Mouse (Mus musculus): ENCODE data around the gene Hnrnpr. TPM values are rescaled to one million over a fixed set of nuclear protein-coding genes. Genes with fewer than 3 reads are reported as not detected.

Hnrnpr gene
- polyA plus RNA-seq, 1 experiment from 2014 or later, result 195 TPM

DNA sequence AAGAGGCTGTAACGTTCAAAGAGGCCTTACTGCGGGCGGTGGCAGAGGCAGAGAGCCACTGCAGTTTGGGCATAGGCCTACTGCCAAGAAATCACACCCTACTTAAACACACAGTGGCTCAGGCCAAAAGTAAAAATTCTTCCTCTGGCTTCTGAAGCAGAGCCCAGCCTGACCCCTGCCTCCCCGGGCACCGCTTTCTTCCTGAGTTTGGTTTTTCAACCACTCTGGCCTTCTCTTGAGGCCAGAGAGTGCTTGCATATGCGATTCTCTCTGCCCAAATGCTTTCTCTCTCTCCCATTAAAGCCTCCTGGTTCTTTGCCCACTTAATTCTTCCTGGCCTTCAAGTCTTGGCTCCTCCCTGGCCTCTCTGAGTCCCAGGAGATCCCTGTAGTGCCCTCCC, 73.1 kb downstream of the Hnrnpr start:
- DNase-seq (ENCODE audit: low spot score) (no peak), ATAC-seq (no peak)
- Histone ChIP-seq H3K36me3 (ENCODE audit: control insufficient read depth, insufficient read depth, low read length) (no peaks in the 10 kb centered on the region), H3K9ac (ENCODE audit: low read length) (no peak overlapping the region), H3K4me1 (ENCODE audit: control insufficient read depth, insufficient read depth, low read length) (no peaks in the 10 kb centered on the region), H3K27ac (ENCODE audit: low read depth, low read length) (no peak overlapping the region), H3K4me2 (ENCODE audit: low read length) (no peak overlapping the region), H3K4me3 (ENCODE audit: low read depth, low read length) (no peak overlapping the region), H3K27me3 (replicated peaks; ENCODE audit: control insufficient read depth, insufficient read depth, low read length) (no peaks in the 10 kb centered on the region), H3K9me3 (replicated peaks; ENCODE audit: control insufficient read depth, low read length) (no peaks in the 10 kb centered on the region)
- 81% methylated on average over 6 of the region's 6 CpGs for WGBS

DNA sequence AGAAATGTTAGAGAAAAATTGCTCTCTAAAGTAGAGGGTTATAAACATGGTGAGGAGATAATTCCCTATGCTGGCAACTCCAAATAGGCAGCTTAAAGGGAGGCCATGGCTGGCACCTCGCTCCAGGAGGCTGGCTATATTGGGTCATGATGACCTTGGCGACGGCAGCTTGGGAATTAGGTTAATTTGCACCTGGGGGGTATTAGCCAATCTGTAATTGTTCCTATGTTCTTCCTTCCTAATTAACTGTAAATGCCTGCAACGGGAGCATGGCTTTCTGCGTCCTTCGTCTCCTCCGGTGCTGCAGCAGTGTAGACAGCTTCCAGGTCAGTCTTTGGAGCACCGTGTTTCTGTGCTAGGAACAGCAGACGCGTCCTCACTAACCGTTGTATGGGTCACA, 76.5 kb downstream of the Hnrnpr start:
- H3K27me3 ChIP-seq (replicated peaks; ENCODE audit: control insufficient read depth, insufficient read depth, low read length), result no peaks in the 10 kb centered on the region
- H3K9me3 ChIP-seq (replicated peaks; ENCODE audit: control insufficient read depth, low read length), result no peaks in the 10 kb centered on the region
- no peaks in the 10 kb centered on the region for H3K4me1 ChIP-seq (ENCODE audit: control insufficient read depth, insufficient read depth, low read length)
- no peak overlapping the region for H3K4me3 ChIP-seq (ENCODE audit: low read depth, low read length)
- no peak overlapping the region for H3K9ac ChIP-seq (ENCODE audit: low read length)
- no peak overlapping the region for H3K4me2 ChIP-seq (ENCODE audit: low read length)
- ATAC-seq (no peak), DNase-seq (ENCODE audit: low spot score) (no peak)
- 47% methylated on average over 11 of the region's 11 CpGs for WGBS
- H3K27ac ChIP-seq (ENCODE audit: low read depth, low read length), result no peak overlapping the region
- H3K36me3 ChIP-seq (ENCODE audit: control insufficient read depth, insufficient read depth, low read length), result no peaks in the 10 kb centered on the region

DNA sequence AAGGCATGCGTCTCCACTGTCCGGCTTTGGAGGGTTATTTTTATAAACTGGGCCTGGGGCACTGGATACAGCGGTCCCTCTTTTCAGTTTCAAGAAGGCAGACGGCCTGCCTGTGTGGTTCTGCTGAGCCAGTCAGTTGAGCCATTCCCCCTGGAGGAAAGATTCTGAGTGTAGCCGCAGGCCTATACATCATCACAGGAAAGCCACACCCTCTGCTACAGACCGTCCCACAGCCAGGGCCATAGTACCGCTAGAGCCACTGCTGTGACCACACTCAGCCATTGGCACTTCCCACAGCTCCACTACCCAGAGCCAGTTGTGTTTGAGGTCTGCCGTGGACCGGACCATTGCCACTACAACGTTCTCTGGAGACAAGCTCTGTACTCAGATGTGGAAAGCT, 91.1 kb downstream of the Hnrnpr start:
- H3K4me3 ChIP-seq (ENCODE audit: low read depth, low read length), result no peak overlapping the region
- no peak overlapping the region for H3K9ac ChIP-seq (ENCODE audit: low read length)
- H3K27me3 ChIP-seq (replicated peaks; ENCODE audit: control insufficient read depth, insufficient read depth, low read length), result no peaks in the 10 kb centered on the region
- DNase-seq (ENCODE audit: low spot score) (no peak), ATAC-seq (no peak)
- H3K36me3 ChIP-seq (ENCODE audit: control insufficient read depth, insufficient read depth, low read length), result no peaks in the 10 kb centered on the region
- H3K4me1 ChIP-seq (ENCODE audit: control insufficient read depth, insufficient read depth, low read length), result no peaks in the 10 kb centered on the region
- no peak overlapping the region for H3K4me2 ChIP-seq (ENCODE audit: low read length)
- WGBS, result 91% methylated on average over 10 of the region's 10 CpGs
- H3K9me3 ChIP-seq (replicated peaks; ENCODE audit: control insufficient read depth, low read length), result no peaks in the 10 kb centered on the region
- no peak overlapping the region for H3K27ac ChIP-seq (ENCODE audit: low read depth, low read length)

DNA sequence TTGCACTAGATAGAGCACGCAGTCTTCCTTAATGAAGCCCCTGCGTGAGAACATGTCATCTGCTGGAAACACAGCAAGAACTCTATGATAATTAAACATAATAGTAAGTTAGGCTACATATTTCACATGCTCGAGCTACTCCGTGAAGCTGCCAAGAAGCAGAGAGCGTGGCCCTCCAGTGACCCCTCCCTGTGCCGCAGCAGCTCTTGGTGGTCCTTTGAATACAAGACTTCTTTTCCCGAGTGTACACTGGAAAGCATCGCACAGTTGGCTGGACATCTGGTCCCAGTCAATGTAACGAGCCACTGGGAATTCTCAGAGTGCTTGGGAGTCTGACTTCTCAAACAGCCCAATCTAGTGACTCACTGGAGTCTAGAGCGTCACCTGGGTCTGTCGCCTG, 97.1 kb downstream of the Hnrnpr start:
- Histone ChIP-seq H3K9ac (ENCODE audit: low read length) (no peak overlapping the region), H3K36me3 (ENCODE audit: control insufficient read depth, insufficient read depth, low read length) (no peaks in the 10 kb centered on the region), H3K9me3 (replicated peaks; ENCODE audit: control insufficient read depth, low read length) (no peaks in the 10 kb centered on the region), H3K4me3 (ENCODE audit: low read depth, low read length) (no peak overlapping the region), H3K27me3 (replicated peaks; ENCODE audit: control insufficient read depth, insufficient read depth, low read length) (no peaks in the 10 kb centered on the region), H3K4me2 (ENCODE audit: low read length) (no peak overlapping the region), H3K4me1 (ENCODE audit: control insufficient read depth, insufficient read depth, low read length) (no peaks in the 10 kb centered on the region), H3K27ac (ENCODE audit: low read depth, low read length) (no peak overlapping the region)
- 76% methylated on average over 11 of the region's 11 CpGs for WGBS
- DNase-seq (ENCODE audit: low spot score), result no peak
- no peak for ATAC-seq

Other genes with a start within 250 kb of the Hnrnpr start
- gene Id3, start 167.4 kb upstream of the Hnrnpr start, polyA plus RNA-seq (2014; fragmentation: Nextera tagmentation; extraction: Ambion mirVana), result 117 and 118 TPM in 2 replicates
- gene E2f2, start 138.5 kb upstream of the Hnrnpr start, polyA plus RNA-seq (2014; fragmentation: Nextera tagmentation; extraction: Ambion mirVana), result 4.5 and 5.5 TPM in 2 replicates
- gene Asap3, start 104.6 kb upstream of the Hnrnpr start, polyA plus RNA-seq (2014; fragmentation: Nextera tagmentation; extraction: Ambion mirVana), result 1.6 and 2.4 TPM in 2 replicates
- gene Tcea3, start 63.2 kb upstream of the Hnrnpr start, polyA plus RNA-seq (2014; fragmentation: Nextera tagmentation; extraction: Ambion mirVana), result 0.60 and 1.2 TPM in 2 replicates
- 34.4 and 39.7 TPM in 2 replicates for gene Zfp46, start 26.3 kb upstream of the Hnrnpr start, polyA plus RNA-seq (2014; fragmentation: Nextera tagmentation; extraction: Ambion mirVana)
- 0.59 and 0.84 TPM in 2 replicates for gene Htr1d, start 112.6 kb downstream of the Hnrnpr start, polyA plus RNA-seq (2014; fragmentation: Nextera tagmentation; extraction: Ambion mirVana)
- 0.32 TPM in 1 of 2 replicates, not detected in the other for gene 6030445D17Rik, start 151.3 kb downstream of the Hnrnpr start, polyA plus RNA-seq (2014; fragmentation: Nextera tagmentation; extraction: Ambion mirVana)
- gene Luzp1, start 158.8 kb downstream of the Hnrnpr start, polyA plus RNA-seq (2014; fragmentation: Nextera tagmentation; extraction: Ambion mirVana), result 41.7 and 53.3 TPM in 2 replicates

All from forebrain, embryonic 14.5 days (tissue).